Mouse (Mus musculus): ENCODE measurements around the gene Lrwd1. TPM values are rescaled to one million over a fixed set of nuclear protein-coding genes. Genes with fewer than 3 reads are reported as not detected.
"Not testable (repeated sequence)": the region's sequence is repeated elsewhere in the genome, so short reads cannot be mapped to it uniquely, and the experiment has no call there.

The Lrwd1 gene
- polyA plus RNA-seq (2012; rRNA removed), result 20.9 and 25.0 TPM in 2 replicates

DNA sequence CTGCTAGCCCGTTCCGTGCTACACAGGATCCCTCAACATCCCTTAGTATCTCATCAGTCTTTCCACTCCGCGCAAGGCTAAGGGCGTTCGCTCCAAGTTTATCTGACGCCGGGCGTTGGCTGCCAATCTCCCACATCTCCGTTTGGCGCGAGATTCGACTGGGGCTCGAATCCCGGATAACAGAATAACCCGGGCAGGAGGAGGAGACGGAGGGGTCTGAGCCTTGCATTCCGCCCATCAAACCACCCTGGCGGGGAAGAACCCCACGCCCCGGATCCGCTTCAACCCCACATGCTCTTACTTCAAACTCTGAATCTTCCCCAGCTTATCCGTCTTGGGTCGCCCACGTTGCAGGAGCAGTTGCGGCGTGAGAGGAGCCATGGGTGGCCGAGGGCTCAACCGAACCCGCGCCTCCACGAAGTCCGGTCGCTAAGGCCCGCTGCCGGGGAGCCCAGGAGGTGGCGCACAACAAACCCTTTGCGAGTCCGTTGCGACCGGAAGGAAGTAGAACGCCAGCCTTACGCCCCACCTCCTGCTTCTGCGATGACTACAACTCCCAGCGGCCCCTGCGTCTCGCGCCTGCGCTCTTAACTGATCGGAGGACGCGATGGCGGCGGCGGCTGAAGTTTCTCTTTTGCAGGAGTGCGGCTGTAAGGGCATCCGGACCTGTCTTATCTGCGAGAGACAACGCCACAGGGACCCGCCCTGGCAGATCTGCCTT lies at the start of gene Lrwd1, which contains the start of gene Alkbh4:
Lrwd1 (minus strand) TSS at position 504 of the 721 bp plus-strand sequence.
Alkbh4 (plus strand) TSS at position 576 of the 721 bp plus-strand sequence.
- peak; percentile 79 for DNase-seq (ENCODE audit: low read depth, low spot score)
- WGBS, result under 1% methylated on average over 60 of the region's 60 CpGs

- 87% methylated on average over 7 of the region's 7 CpGs for WGBS
Observed at GRCm38 (mm10) chr5:136183766-136184165, 47.9 kb upstream of the Lrwd1 start.

GRCm38 (mm10) chr5:136182830-136183229 lies 47.0 kb upstream of the Lrwd1 start:
- 91% methylated on average over 4 of the region's 4 CpGs for WGBS
- no peak for DNase-seq (ENCODE audit: low read depth, low spot score)

More at GRCm38 (mm10) chr5:136183766-136184165, 47.9 kb upstream of the Lrwd1 start:
- no peak for DNase-seq (ENCODE audit: low read depth, low spot score)

DNA sequence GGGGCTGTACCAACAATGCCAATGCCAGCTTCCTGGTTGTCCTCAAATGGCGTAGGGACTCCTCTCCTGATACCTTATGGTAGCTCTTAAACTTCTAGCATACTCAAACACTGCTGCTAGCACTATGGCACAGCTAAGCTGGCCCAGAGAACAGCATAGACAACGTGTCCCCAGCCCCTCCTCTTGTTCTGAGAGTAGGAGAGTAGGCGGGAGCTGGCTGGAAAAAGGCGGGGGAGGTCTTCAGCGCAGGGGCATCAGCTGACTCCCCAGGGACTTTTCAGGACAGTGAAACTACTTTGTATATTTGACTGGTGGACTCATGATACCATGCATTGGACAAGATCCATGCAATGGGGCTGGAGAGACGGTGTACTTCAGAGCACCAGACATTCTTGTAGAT lies 46.2 kb upstream of the Lrwd1 start:
- no peak for DNase-seq (ENCODE audit: low read depth, low spot score)
- 91% methylated on average over 6 of the region's 6 CpGs for WGBS

GRCm38 (mm10) chr5:136181197-136181596 lies 45.3 kb upstream of the Lrwd1 start:
- 89% methylated on average over 6 of the region's 6 CpGs for WGBS
- DNase-seq (ENCODE audit: low read depth, low spot score), result no peak

- 71% methylated on average over 5 of the region's 5 CpGs for whole genome bisulfite sequencing
- DNase-seq (ENCODE audit: low read depth, low spot score), result no peak
Observed at GRCm38 (mm10) chr5:136179594-136179993, 43.7 kb upstream of the Lrwd1 start.

DNA sequence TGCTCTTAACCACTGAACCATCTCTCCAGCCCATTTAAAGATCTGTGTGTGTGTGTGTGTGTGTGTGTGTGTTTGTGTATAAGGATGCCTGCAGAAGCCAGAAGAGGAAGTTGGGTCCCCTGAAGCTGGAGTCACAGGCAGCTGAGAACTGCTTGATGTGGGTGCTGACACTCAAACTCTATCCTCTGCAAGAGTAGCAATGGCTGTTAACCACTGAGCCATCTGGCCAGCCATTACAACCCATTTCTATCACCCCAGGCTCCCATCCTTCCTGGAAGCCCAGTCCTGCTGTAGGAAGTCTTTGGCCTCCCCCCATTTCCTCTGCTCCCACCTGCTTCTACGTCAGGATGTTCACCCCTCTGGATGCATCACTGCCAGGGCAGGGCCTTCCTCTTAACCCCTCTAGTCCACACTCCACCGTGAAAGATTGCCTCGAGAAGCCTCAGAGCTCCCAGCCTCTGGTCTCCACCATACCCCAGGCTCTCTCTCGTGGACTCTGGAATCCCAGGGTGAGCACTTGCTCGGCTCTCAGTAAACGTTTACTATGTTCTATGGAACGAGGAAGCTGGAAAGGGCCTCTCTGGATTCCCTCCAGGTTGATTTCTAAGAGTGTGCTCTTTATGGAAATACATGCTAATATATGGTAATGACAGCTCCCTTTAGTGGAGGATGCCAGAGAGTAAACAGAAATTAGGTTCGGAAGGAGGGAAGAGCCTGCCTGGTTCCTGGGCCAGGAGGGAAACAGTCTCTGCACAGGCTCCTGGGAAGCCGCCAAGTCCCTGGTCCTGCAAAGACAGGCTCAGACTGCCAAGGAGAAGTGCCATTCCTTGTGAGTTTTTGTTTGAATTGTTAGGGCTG lies 38.0 kb upstream of the Lrwd1 start:
- WGBS, result 5% methylated on average over 9 of the region's 9 CpGs
- peak; percentile 89 for DNase-seq (ENCODE audit: low read depth, low spot score)

GRCm38 (mm10) chr5:136172939-136173338 lies 37.1 kb upstream of the Lrwd1 start:
- DNase-seq (ENCODE audit: low read depth, low spot score), result no peak
- 29% methylated on average over 9 of the region's 9 CpGs for WGBS

- 11% methylated on average over 17 of the region's 17 CpGs for WGBS
- DNase-seq (ENCODE audit: low read depth, low spot score), result peak; percentile 48
Observed at GRCm38 (mm10) chr5:136171363-136172341, 35.8 kb upstream of the Lrwd1 start.

GRCm38 (mm10) chr5:136170512-136171362 lies 34.9 kb upstream of the Lrwd1 start, which contains the start of gene Orai2:
TSS of gene Orai2 (minus strand) at chr5:136170713.
- under 1% methylated on average over 48 of the region's 49 CpGs for WGBS
- DNase-seq (ENCODE audit: low read depth, low spot score), result no peak

DNA sequence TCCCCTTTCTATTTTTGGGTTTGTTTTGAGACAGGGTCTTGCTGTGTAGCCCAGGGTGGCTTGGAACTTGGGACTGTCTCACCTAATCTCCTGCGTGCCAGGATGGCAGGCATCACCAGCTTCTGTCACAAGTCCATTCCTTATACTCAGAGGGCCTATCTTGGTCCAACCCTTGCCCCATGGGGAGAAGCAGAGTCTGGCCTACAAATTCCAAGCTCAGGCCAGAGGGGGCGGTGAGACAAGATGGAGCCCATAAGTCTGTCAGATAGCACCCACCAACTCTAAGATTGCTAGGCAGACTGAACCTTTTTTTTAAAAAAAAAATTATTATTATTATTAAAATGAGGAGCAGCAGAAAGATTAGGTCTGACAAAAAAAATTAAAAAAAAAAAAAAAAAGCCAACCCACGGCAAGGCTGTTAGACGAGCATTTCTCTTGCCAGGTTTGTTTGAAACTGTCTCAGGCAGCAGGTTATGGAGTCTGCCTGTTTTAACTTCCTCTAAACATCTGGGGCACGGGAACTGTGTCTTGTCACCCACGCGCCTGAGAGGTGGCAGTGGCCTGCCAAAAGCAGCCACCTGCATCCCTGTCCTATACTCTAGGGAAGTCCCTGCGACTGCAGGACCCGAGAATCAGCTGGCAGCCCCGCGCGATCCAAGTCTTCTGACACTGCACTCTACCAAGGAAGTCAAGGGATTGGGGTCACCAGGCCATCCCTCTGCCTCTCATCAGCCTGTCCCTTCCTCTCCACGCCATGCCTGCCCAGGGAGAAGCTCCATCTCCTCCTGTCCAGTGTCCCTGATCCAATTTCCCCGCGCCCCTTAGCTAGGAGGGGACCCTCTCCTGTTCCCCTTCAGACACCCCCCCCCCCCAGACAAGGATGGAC lies 34.0 kb upstream of the Lrwd1 start:
- DNase-seq (ENCODE audit: low read depth, low spot score), result no peak
- WGBS, result 11% methylated on average over 15 of the region's 15 CpGs

GRCm38 (mm10) chr5:136168071-136168470 lies 32.2 kb upstream of the Lrwd1 start:
- no peak for DNase-seq (ENCODE audit: low read depth, low spot score)
- 97% methylated on average over 3 of the region's 3 CpGs for WGBS

DNA sequence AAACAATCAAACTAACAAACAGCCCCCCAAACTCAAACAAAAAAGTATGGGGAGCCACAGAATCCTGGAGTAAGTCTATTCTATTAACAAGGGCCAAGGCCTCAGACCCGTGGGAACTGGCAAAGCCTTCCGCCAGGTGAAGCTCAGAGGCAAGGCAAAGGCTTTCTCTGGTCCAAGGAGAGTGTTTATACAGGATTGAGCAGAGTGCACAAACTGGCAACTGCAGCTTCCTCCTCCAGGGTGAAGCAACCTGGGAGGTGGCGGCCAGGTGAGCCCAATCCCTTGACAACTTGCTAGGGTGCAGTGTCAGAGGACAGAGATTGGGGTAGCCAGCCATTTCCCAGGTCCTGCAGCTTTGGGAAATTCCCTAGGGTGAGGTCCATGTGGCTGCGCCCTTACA lies 31.4 kb upstream of the Lrwd1 start:
- DNase-seq (ENCODE audit: low read depth, low spot score), result no peak
- WGBS, result 42% methylated on average over 4 of the region's 4 CpGs

GRCm38 (mm10) chr5:136165246-136165645 lies 29.4 kb upstream of the Lrwd1 start:
- WGBS, result 83% methylated on average over 8 of the region's 8 CpGs

GRCm38 (mm10) chr5:136163807-136164474 lies 28.1 kb upstream of the Lrwd1 start:
- 89% methylated on average over 11 of the region's 11 CpGs for WGBS

More at GRCm38 (mm10) chr5:136165246-136165645, 29.4 kb upstream of the Lrwd1 start:
- no peak for DNase-seq (ENCODE audit: low read depth, low spot score)

GRCm38 (mm10) chr5:136160084-136160483 lies 24.2 kb upstream of the Lrwd1 start:
- not testable (repeated sequence) for DNase-seq (ENCODE audit: low read depth, low spot score)
- WGBS, result 83% methylated on average over 11 of the region's 12 CpGs

More at GRCm38 (mm10) chr5:136163807-136164474, 28.1 kb upstream of the Lrwd1 start:
- DNase-seq (ENCODE audit: low read depth, low spot score), result no peak

DNA sequence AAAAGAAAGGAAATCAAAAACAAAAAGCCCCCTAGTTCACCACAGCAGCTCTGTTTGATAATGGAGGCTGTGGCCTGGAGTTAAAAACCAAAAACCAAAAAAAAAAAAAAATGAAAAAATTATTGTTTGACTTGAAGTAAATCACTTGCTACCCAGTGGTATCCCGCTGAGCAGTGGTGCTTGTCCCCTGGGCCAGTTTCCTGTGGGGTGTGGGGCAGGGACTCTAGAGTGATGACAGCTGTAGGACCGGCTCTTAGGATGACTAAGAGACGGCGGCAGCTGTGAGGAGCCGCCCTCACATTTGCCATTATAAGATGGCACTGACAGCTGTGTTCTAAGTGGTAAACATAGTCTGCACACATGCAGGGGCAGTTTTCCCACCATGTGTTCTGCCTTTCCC lies 19.5 kb upstream of the Lrwd1 start:
- no peak for DNase-seq (ENCODE audit: low read depth, low spot score)

More for the DNA sequence above, 19.5 kb upstream of the Lrwd1 start:
- 82% methylated on average over 5 of the region's 5 CpGs for WGBS
